Mouse (Mus musculus): ENCODE data around the gene Tppp3.

The Tppp3 gene

GRCm38 (mm10) chr8:105433021-105433420, 38.3 kb downstream of the Tppp3 start:
- no peak for DNase-seq (ENCODE audit: low spot score)

DNA sequence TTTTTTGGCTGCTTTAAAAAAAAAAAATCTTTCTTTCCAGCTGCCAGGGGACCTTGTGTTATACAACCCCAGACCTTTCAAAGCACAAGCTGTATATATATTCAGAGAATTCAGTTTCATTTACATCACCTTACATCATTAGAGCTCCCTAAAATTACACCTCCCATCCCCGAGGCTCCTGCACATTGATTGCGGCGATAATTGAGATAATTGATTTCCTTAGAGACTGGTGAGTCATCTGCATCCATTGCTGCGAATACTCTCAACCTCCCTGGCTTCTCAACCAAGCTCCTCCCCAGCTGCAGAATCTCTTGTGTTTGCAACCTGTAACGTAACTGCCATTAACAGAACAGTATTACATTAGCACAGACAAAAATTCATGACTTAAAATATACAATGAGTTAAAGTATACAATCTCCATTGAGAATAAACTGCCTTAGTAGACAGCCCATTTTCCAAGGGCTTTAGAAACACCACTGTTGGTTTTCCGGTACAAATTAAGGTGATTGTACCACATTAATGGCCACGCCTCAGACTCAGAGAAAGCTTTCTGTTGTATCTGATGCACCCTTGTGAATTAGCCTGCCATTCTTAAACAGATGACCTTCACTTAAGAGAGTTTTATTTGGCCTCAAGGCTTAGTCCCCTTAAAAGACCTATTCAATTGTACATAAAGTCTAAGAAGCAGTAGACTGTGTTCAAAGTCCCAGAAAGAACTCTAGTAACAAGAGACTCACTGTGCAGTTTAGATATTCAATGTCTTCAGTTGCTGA, 39.4 kb downstream of the Tppp3 start:
- no peak for DNase-seq (ENCODE audit: low spot score)

GRCm38 (mm10) chr8:105426878-105427277, 44.4 kb downstream of the Tppp3 start:
- DNase-seq (ENCODE audit: low spot score) = no peak

GRCm38 (mm10) chr8:105422006-105422405, 49.3 kb downstream of the Tppp3 start:
- DNase-seq (ENCODE audit: low spot score) = no peak

DNA sequence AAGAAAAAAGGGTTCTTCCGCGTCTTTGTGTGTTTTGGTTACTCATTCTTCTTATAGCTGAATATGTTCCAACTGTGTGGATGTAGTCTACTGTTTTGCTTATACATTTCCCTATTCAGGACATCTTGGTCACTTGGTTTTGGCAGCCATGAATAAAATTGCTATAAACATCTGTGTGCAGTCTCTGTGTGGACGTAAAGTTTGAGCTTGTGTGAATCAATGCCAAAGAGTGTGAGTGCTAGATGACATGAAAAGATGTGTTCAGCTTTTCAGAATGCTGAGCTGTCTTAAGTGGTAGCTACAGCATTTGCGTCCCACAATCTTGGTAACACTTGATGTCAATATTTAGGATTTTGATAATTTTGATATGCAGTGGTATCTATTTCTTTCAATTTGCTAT, 51.5 kb downstream of the Tppp3 start:
- DNase-seq (ENCODE audit: low spot score) = no peak

DNA sequence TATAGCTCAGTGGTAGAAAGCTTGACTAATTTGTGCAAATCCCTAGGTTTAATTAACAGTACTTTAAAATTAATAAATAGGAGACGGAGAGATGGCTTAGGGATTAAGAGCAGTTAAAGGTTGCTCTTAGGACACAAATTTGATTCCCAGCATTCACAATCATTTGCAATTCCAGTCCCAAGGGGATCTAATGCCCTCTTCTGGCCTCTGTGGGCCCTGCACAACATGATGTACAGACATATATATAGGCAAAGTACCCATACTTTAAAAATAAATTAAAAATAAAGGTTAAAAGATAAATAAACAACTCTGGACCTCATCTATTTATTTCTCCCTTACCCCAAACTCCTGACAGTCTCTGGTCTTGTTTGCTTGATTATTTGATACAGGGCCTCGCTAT, 52.3 kb downstream of the Tppp3 start:
- DNase-seq (ENCODE audit: low spot score) = no peak

Data from layer of hippocampus, adult 9-10 months (tissue).